Mouse (Mus musculus) stomach, embryonic 15.5 days (tissue): Measurements from ENCODE around the gene Myh9. TPM values are rescaled to one million over a fixed set of nuclear protein-coding genes. Genes with fewer than 3 reads are reported as not detected.

Experiments used
- ATAC-seq: fragments of 200-750 bp; cut with Nextera tagmentation; 2 replicates; pipeline ENCODE4 v1.8.0; 2017; ENCODE audit warnings: low read depth, moderate number of reproducible peaks, moderate TSS enrichment; ENCODE audit not compliant: insufficient read depth, low FRiP score
- H3K27ac ChIP-seq: fragments of 300-500 bp; sonication (generic); 2 replicates; pipeline ENCODE4 v1.5.1; 2015; ENCODE audit warnings: mild to moderate bottlenecking, inconsistent platforms
- H3K27me3 ChIP-seq: fragments of 300-500 bp; sonication (generic); replicated peaks from 2 replicates; pipeline ENCODE4 v1.6.1; 2015; ENCODE audit warnings: inconsistent platforms
- H3K36me3 ChIP-seq: fragments of 300-500 bp; sonication (generic); 2 replicates; pipeline ENCODE4 v1.6.1; 2015; ENCODE audit warnings: inconsistent platforms
- H3K4me1 ChIP-seq: fragments of 300-500 bp; sonication (generic); 2 replicates; pipeline ENCODE4 v1.6.1; 2015; ENCODE audit warnings: inconsistent platforms
- H3K4me2 ChIP-seq: fragments of 300-500 bp; sonication (generic); 2 replicates; pipeline ENCODE4 v1.6.1; 2015; ENCODE audit warnings: mild to moderate bottlenecking, inconsistent platforms
- H3K4me3 ChIP-seq: fragments of 300-500 bp; sonication (generic); replicated peaks from 2 replicates; pipeline ENCODE4 v1.5.1; 2015; ENCODE audit warnings: inconsistent platforms
- H3K9ac ChIP-seq: fragments of 300-500 bp; sonication (generic); 2 replicates; pipeline ENCODE4 v1.6.1; 2015; ENCODE audit warnings: inconsistent platforms
- H3K9me3 ChIP-seq: fragments of 300-500 bp; sonication (generic); 2 replicates; pipeline ENCODE4 v1.6.1; 2016; ENCODE audit warnings: inconsistent platforms
- WGBS: fragments of 180-500 bp; shearing (Covaris S2); methylation state at CpG from one replicate; pipeline ENCODE4 v1.1.7; 2015; 5-methylcytosine and 5-hydroxymethylcytosine counted together
- polyA plus RNA-seq: library from polyadenylated mRNA; unstranded; fragments of >200 nt; fragmentation: Nextera tagmentation; extraction: Ambion mirVana; gene quantifications from 2 replicates; pipeline ENCODE4 v1.2.1, GENCODE M21; 2015

Gene Myh9
- polyA plus RNA-seq, 1 experiment from 2014 or later: 57.0 TPM

DNA sequence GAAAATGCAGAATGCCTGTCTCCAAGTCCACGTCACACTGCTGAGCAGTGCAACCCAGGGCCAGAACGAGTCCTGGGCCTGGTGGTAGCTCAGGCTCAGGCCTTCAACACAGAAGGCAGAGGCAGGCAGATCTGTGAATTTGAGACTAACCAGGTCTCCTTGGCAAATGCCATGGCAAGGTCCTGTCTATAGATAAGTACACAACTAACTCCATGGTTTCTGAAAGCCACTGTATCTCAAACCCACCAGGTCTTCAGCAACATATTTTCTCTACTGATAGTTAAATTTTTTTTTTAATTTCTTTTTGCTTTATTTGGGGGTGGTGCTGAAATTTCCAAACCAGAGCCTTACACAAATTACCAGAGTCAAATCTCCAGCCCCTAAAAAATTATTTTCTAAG is 19.3 kb downstream of the Myh9 start:
- Histone ChIP-seq H3K9ac (0 out of 2 replicates have a peak overlapping the region, but pooled peaks have one; percentile 1), H3K4me2 (peak overlapping the region; percentile 14; the same call in 1 of the 2 replicates)

DNA sequence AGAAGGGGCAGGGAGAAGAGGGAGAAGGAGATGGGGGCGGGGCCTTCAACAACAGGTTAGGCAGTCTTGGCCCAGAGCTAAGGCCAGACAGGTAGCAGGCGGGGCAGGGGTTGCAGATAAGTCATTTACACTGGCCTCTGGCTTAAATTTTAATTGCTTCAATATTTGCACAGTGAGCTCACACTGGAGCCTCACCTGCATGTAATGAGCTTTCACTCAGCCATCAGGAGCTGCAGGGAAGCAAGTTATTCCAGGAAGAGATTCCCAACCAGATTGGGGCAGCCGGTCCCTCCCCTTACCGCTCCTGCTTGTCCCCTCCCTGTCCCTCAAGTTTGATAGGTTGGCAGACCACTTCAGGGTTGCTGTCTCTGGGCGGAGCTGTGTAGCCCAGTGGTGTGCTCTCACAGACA is 19.9 kb downstream of the Myh9 start:
- Histone ChIP-seq H3K9me3 (no peaks in the 10 kb centered on the region), H3K27me3 (no peaks in the 10 kb centered on the region), H3K27ac (peak overlapping the region; percentile 92), H3K4me3 (no peak overlapping the region), H3K9ac (0 out of 2 replicates have a peak overlapping the region, but pooled peaks have one; percentile 1), H3K4me2 (peak overlapping the region; percentile 14; the same call in 1 of the 2 replicates), H3K36me3 (no peaks in the 10 kb centered on the region), H3K4me1 (peaks cover 82% of the 10 kb centered on the region)
- WGBS: 51% methylated on average over 5 of the region's 5 CpGs
- ATAC-seq: peak; percentile 92

More for the DNA sequence above, 19.3 kb downstream of the Myh9 start:
- no peak for ATAC-seq
- peaks cover 82% of the 10 kb centered on the region for H3K4me1 ChIP-seq
- 54% methylated on average over 2 of the region's 2 CpGs for WGBS
- H3K27ac ChIP-seq: peak overlapping the region; percentile 85
- H3K4me3 ChIP-seq: no peak overlapping the region
- no peaks in the 10 kb centered on the region for H3K9me3 ChIP-seq
- no peaks in the 10 kb centered on the region for H3K27me3 ChIP-seq
- H3K36me3 ChIP-seq: no peaks in the 10 kb centered on the region

DNA sequence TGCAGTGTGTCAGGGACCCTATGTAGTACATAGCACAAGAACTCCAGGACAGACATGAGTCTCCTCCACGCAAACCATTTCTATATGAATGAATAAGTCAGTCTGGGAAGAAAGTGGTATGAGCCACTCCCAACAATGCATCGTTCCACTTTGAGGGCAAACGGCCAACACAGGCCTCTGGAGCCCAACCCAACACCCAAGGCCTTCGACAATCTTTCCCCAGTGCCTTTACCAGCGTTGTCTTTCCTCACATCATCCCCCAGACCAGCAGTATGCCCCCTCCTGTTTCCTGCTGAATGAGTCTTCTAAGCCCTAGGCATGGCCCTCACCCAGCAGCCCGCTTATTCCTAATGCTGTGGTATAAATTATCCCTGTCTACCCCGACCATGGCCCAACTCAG is 20.6 kb downstream of the Myh9 start:
- 28% methylated on average over 7 of the region's 7 CpGs for WGBS
- Histone ChIP-seq H3K27me3 (no peaks in the 10 kb centered on the region), H3K4me2 (peak overlapping the region; percentile 36), H3K27ac (peak overlapping the region; percentile 92), H3K9ac (no peak overlapping the region), H3K36me3 (no peaks in the 10 kb centered on the region), H3K4me1 (peaks cover 85% of the 10 kb centered on the region), H3K4me3 (no peak overlapping the region), H3K9me3 (no peaks in the 10 kb centered on the region)
- 0 out of 2 replicates have a peak, but pooled peaks have one; percentile 3 for ATAC-seq

DNA sequence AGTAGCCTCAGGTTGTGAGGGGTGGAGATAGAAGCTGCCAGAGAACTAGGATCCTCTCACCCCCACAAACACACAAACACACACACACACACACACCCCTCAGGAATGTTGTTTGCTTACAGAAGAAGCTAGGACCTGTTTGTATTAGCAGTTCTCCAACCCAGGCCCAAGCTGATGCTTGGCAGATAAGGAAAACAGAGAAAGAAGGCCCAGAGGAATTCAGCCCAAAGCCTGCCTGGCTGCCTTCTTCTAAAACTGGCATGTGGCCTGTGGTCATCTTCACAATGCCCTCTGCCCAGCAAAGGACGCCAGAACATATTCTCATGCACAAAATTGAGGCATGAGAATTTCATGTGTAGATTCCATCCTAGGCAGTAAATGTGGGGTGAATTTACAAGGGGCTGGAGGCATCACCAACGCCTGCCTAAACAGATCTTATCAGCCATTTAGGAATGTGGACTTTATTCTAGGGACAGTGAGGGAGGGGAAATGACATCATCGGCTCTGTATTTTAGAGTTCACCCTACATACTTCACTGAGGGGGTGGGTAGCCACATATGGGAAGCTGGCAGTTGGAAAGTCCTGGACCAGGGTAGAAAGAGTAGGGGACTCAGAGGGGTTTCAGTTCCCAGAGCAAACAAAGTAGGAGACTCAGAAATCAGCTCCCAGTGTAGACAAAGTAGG is 21.4 kb downstream of the Myh9 start:
- Histone ChIP-seq H3K4me2 (no peak overlapping the region), H3K9me3 (no peaks in the 10 kb centered on the region), H3K4me3 (no peak overlapping the region), H3K9ac (no peak overlapping the region), H3K27me3 (no peaks in the 10 kb centered on the region), H3K27ac (peak overlapping the region; percentile 92), H3K36me3 (no peaks in the 10 kb centered on the region), H3K4me1 (peaks cover 93% of the 10 kb centered on the region)
- 17% methylated on average over 3 of the region's 3 CpGs for WGBS
- ATAC-seq: no peak

DNA sequence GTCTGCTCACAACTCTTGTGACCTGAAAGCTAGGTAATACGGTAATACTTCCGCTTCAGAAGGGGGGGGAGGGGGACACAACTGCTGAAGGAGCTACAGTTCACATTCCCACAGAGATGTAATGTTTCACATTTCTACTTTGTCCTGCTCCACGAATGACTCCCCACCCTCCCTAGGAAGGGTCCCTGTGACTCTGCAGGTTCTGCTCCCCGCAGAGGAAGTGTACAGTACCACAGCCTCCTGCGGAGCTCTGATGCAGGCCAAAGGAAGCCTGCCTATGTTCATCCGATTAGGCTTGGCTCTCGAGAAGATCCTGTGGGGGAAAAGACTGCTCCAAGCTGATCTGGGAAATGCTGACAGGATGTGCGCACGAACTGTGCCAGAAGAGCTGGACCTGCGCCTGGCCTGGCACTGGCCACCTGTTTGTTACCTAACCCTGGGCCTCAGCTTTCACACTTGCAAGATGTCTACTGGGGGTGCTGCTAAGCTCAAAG is 22.0 kb downstream of the Myh9 start:
- no peaks in the 10 kb centered on the region for H3K27me3 ChIP-seq
- H3K9ac ChIP-seq: no peak overlapping the region
- no peak overlapping the region for H3K4me3 ChIP-seq
- H3K4me1 ChIP-seq: peaks cover 94% of the 10 kb centered on the region
- 56% methylated on average over 10 of the region's 10 CpGs for WGBS
- H3K36me3 ChIP-seq: no peaks in the 10 kb centered on the region
- H3K4me2 ChIP-seq: no peak overlapping the region
- peak overlapping the region; percentile 92 for H3K27ac ChIP-seq
- H3K9me3 ChIP-seq: no peaks in the 10 kb centered on the region
- no peak for ATAC-seq

DNA sequence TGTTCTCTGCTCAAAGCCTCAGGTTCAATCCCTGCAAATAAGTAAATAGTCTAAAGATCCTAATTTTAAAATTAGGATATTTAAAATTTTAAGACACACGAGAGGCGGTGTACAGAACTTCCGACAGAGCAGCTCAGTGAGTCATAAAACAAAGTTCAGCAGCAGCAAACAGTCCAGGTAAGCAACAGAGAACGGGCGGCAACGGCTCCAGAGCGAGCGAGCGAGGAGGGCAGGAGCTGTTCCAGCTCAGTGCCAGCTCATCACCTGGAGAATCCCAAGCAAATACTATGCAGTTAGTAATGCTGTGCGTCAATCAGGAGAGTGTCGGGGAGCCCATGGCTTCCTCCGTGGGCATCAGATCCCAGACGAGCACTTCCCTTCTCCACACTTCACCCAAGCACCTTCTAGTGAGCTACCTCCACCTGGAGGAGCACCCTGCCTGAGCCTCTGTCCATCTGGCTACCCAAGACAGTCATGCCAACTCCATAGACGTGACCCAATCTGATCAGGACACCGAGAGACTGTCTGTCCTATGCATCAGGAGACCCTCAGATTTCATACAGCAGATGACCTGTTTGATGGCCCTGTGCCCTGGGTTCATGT is 23.3 kb downstream of the Myh9 start:
- no peak overlapping the region for H3K4me2 ChIP-seq
- no peak overlapping the region for H3K4me3 ChIP-seq
- no peaks in the 10 kb centered on the region for H3K36me3 ChIP-seq
- ATAC-seq: no peak
- H3K27me3 ChIP-seq: no peaks in the 10 kb centered on the region
- peak overlapping the region; percentile 74; the same call in 1 of the 2 replicates for H3K27ac ChIP-seq
- no peaks in the 10 kb centered on the region for H3K9me3 ChIP-seq
- 55% methylated on average over 15 of the region's 15 CpGs for WGBS
- peaks cover 97% of the 10 kb centered on the region for H3K4me1 ChIP-seq
- H3K9ac ChIP-seq: no peak overlapping the region

DNA sequence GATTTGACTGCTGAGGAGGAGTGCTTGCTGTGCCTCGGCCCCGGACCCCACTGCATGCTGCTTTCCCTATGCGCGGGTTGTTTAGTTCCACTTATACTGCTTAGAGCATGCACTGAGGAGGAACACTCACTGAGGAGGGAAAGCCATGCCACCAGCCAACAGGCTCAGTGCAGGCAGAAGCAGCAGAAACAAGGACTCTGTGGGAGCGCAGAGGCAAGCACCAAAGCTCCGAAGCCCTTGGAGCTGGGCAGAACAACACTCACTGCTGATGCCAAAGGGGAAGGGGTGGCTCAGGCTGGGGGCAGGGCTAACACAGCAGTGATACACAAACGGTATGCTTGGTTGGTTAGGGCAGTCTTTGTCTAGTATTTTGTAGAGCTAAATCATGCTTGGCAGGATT is 24.6 kb downstream of the Myh9 start:
- H3K9ac ChIP-seq: no peak overlapping the region
- 0 out of 2 replicates have a peak overlapping the region, but pooled peaks have one; percentile 4 for H3K4me2 ChIP-seq
- peak overlapping the region; percentile 74 for H3K27ac ChIP-seq
- H3K36me3 ChIP-seq: peaks cover 7% of the 10 kb centered on the region
- H3K27me3 ChIP-seq: no peaks in the 10 kb centered on the region
- no peak for ATAC-seq
- WGBS: 51% methylated on average over 7 of the region's 7 CpGs
- no peak overlapping the region for H3K4me3 ChIP-seq
- H3K4me1 ChIP-seq: peaks cover 87% of the 10 kb centered on the region
- no peaks in the 10 kb centered on the region for H3K9me3 ChIP-seq

DNA sequence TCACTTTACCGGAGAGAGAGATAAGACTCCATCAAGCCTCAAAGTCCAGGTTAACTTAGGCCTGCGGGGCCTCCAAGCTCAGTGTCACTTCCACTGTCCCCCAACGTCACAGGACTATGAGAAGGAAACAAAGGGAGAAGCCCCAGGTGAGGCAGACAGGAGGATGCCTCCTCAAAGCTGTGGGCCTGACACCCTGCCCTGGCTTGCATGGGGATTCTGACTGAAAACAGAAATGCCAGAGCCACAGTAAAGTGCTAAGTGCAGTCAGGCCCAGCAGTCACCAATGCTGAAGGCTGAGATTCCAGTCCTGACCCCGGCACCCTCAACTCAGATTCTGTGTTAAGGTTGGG is 25.4 kb downstream of the Myh9 start:
- Histone ChIP-seq H3K4me1 (peaks cover 80% of the 10 kb centered on the region), H3K9me3 (no peaks in the 10 kb centered on the region), H3K27ac (peak overlapping the region; percentile 74), H3K36me3 (peaks cover 14% of the 10 kb centered on the region), H3K4me3 (no peak overlapping the region), H3K9ac (0 out of 2 replicates have a peak overlapping the region, but pooled peaks have one; percentile 2), H3K27me3 (no peaks in the 10 kb centered on the region), H3K4me2 (peak overlapping the region; percentile 19; the same call in 1 of the 2 replicates)
- WGBS: 32% methylated on average over 4 of the region's 4 CpGs
- no peak for ATAC-seq

DNA sequence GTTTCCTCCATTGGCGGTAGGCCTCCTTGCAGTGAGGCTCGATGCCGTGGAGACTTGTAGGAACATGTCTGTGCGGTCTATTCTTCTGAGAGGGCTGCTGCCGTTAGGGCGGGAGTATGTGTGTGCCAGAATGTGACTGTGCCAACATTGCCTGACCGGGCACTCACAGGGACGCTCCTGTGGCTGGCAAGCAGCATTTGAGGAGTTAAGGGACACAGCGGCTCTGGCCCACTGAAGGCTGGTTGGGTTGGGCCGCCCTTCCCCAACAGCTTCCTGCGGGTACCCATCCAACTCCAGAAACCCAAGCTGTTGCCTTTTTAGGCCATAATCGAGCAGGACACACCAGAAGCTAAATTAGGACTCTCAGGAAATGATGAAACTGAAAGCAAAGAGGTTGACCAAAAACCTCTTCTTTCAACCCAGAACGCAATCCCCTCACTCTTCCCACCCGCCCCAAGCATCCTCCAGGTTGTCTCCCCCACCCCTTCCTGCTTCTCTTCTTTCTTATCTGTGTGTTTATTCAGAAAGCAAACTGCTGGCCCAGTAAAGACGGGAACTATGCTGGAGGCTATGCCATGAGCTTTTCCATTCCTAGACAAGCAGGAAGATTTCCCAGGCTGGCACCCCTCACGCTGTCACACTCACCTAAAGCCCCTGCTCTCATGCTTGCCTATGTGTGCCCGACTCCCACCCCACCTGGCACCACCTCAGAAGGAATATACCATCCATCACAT is 25.9 kb downstream of the Myh9 start:
- Histone ChIP-seq H3K27ac (peak overlapping the region; percentile 74), H3K36me3 (peaks cover 18% of the 10 kb centered on the region), H3K9ac (0 out of 2 replicates have a peak overlapping the region, but pooled peaks have one; percentile 2), H3K9me3 (no peaks in the 10 kb centered on the region), H3K4me3 (no peak overlapping the region), H3K4me1 (peaks cover 75% of the 10 kb centered on the region), H3K4me2 (peak overlapping the region; percentile 19; the same call in 1 of the 2 replicates), H3K27me3 (no peaks in the 10 kb centered on the region)
- 0 out of 2 replicates have a peak, but pooled peaks have one; percentile 17 for ATAC-seq
- 43% methylated on average over 17 of the region's 17 CpGs for WGBS

DNA sequence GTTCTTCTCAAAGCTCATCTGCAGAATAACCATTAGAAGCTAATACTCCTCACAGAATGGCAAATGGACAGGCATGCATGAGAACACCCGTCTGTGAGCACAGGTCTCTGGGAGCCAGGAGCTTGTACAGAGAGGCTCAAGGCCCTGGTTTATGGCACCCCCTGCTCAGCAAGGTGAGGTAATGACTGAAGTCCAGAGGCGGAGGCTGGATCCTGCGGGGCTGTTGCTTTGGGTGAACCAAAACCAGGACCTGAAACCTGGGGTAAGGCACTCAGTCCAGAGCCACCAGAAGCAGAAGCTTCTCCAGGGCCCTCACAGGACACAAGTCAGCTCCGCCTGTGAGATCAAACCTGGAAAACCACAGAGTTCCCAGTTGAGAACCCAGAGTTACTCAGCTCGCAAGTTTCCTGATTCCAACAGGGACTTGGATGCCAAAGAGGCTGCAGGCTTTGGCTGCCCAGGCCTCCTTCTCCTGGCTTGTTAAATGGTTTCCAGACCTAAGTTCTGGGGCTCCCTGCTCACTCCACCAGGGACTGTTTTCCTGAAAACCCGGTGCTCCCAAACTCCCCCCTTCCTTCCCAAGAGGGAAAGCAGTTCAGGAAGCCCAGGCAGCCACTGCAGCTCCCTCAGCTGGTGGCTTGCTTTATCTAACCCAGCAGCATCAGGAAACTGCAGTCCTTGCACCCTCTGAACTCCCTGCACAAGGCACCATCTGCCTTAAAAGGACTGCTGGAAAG is 28.2 kb downstream of the Myh9 start:
- 63% methylated on average over 6 of the region's 6 CpGs for WGBS
- Histone ChIP-seq H3K27me3 (no peaks in the 10 kb centered on the region), H3K9ac (no peak overlapping the region), H3K27ac (peak overlapping the region; percentile 74), H3K4me2 (no peak overlapping the region), H3K4me3 (no peak overlapping the region), H3K9me3 (no peaks in the 10 kb centered on the region), H3K4me1 (peaks cover 59% of the 10 kb centered on the region), H3K36me3 (peaks cover 26% of the 10 kb centered on the region)
- no peak for ATAC-seq

DNA sequence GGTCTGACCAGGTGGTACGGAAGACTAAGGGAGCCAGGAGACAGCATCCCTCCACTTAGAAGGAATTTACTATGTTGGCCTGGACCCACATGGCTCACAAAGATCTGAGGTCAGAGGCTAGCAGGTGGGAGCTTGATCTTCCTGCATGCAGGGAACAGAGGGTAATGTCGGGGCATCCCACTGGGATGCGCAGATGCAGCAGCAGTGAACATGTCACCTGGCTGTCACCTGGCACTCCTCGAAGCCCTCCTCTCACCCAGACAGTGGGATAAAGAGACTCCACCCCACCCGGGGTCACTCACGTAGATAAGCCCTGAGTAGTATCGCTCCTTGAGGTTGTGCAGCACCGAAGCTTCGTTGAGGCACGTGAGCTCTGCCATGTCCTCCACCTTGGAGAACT is 29.4 kb downstream of the Myh9 start:
- Histone ChIP-seq H3K9ac (no peak overlapping the region), H3K27me3 (no peaks in the 10 kb centered on the region), H3K27ac (no peak overlapping the region), H3K4me3 (no peak overlapping the region), H3K4me1 (peaks cover 48% of the 10 kb centered on the region), H3K9me3 (no peaks in the 10 kb centered on the region), H3K4me2 (no peak overlapping the region), H3K36me3 (peaks cover 28% of the 10 kb centered on the region)
- WGBS: 87% methylated on average over 10 of the region's 10 CpGs
- no peak for ATAC-seq
